Mouse (Mus musculus) gastrocnemius, postnatal 14 days (tissue): ENCODE measurements at regions not wholly inside any gene's neighbourhood (a gene's known extent, or its start where the extent isn't known, plus 50 kb on each side); places are given as distances from the start of the nearest gene placed in this dataset.

Experiments used
- DNase-seq: peaks from one replicate; pipeline ENCODE4 v3.0.0; 2021; ENCODE audit warnings: mixed read lengths
- intact Hi-C: fragments of 180-260 bp; cut with DNase I; formaldehyde crosslinking; loops from one replicate; pipeline ENCODE4 v1.15.1; 2025; ENCODE audit warnings: low total_unique reads

- no peak for DNase-seq
- intact Hi-C loops: no loop called here
These were observed 441.3 kb downstream of the Nr2f2 start for GRCm38 (mm10) chr7:69925261-69925660.

- intact Hi-C loops: no loop called here
- DNase-seq: no peak
These were observed 442.0 kb downstream of the Nr2f2 start for GRCm38 (mm10) chr7:69924551-69924950.

DNA sequence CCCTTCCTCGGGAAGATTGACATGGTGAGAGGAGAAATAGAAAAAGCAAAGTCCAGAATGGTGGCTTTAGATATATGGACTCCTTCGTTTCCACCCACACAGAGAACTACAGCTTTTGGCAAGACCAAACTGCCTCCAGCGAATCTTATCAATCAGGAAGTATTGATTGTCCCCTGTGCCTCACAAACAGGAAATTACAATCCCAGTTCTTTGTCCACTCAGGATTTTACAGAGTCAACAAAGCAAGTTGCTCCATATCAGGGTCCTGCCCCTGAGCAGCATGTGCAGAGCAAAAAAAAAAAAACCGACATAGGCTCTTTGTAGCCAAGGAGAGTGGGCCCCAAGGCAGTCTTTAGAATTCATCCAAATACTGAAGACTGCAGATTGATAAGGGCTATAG is 454.8 kb downstream of the Nr2f2 start:
- intact Hi-C loops: no loop called here
- DNase-seq: no peak

GRCm38 (mm10) chr7:69890503-69891061 is 476.0 kb downstream of the Nr2f2 start:
- no peak for DNase-seq
- intact Hi-C loops: no loop called here

- intact Hi-C loops: no loop called here
- no peak for DNase-seq
These were observed 478.3 kb downstream of the Nr2f2 start for GRCm38 (mm10) chr7:69888251-69888650.

- DNase-seq: no peak
- intact Hi-C loops: no loop called here
These were observed 489.5 kb downstream of the Nr2f2 start for GRCm38 (mm10) chr7:69877031-69877430.

GRCm38 (mm10) chr7:69865801-69866200 is 500.7 kb downstream of the Nr2f2 start:
- DNase-seq: no peak
- intact Hi-C loops: no loop called here

GRCm38 (mm10) chr7:69844631-69845324 is 521.8 kb downstream of the Nr2f2 start:
- intact Hi-C loops: no loop called here
- DNase-seq: no peak

DNA sequence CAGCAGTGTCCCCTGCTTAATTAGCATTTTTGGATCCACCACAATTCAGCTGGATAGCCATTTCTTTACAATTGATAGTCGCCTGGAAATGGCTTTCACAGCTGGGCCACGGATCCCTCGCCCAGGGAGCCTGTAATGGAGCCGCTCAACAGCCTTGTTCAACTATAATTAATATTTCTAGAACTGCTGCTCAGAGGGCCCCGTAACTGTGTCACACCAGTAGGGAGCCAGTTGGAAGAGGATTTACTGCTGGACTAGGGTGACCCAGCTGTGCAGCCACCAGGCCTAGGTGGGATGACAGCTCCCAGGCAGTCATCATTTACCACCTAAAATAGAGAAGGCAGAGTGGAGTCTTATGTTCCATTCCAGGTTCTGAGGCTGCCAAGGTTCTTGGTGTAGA is 529.2 kb downstream of the Nr2f2 start:
- intact Hi-C loops: no loop called here
- no peak for DNase-seq

DNA sequence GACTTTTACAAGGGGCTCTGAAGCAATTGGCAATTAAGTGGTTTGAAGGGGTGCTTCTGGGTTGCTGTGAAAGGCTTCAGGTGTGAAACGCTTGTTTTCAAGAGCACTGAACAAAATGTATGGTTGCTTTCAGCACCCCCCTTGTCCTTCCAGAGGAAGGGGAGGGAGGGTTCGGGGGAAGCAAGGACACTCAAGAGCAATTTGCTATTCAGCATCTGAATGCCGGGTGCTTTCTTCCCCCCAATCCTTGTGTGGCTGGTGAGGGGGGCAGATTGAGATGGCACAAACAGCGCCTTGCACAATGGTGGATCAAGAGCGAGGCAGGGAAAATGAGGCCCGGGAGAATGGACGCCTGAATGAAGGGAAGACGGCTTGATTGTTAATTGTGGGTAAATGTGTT is 539.3 kb downstream of the Nr2f2 start:
- DNase-seq: no peak
- intact Hi-C loops: no loop called here

DNA sequence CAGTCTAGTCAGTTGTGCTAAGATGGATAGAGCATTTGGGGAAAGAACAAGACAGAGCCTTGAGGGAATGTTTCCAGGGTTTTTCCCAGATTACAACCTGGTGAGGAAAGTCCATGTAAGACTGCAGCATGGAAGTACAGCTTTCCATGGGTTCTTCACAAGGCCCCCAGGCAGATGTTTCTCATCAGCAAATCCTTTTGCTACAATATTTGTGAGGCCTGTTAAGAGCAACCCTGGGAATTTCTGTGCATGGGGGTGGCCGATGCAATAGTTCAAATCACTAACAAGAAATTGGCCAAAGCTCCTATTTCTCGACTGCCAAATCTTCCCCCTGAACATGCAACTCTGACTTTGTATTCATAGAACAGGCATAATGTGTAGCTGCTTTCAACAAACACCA is 546.0 kb downstream of the Nr2f2 start:
- intact Hi-C loops: no loop called here
- no peak for DNase-seq

GRCm38 (mm10) chr7:69812301-69812700 is 554.2 kb downstream of the Nr2f2 start:
- no peak for DNase-seq
- intact Hi-C loops: no loop called here

GRCm38 (mm10) chr7:69810873-69811272 is 555.7 kb downstream of the Nr2f2 start:
- no peak for DNase-seq
- intact Hi-C loops: no loop called here

DNA sequence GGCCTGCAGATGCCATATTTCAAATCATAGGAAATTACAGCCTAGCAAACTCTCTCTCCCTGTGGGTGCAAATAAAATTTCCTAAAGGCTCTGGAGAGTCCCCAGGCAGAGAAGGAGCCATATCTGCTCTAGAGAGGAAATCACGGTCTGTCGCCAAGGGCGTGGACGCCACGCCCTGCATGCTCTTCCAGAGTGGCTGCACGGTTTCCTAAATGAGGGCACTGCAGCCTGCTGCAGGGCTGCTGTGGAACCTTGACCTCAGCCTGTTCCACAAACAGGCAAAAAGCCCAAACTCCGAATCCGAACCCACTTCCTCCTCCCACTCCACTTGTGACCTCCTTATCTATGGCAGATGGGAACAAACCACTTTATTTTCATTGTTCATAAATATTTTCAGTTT is 559.3 kb downstream of the Nr2f2 start:
- DNase-seq: no peak
- intact Hi-C loops: no loop called here

- intact Hi-C loops: no loop called here
- no peak for DNase-seq
These were observed 595.6 kb downstream of the Nr2f2 start for GRCm38 (mm10) chr7:69770980-69771348.

- intact Hi-C loops: no loop called here
- no peak for DNase-seq
These were observed 596.1 kb downstream of the Nr2f2 start for GRCm38 (mm10) chr7:69770313-69770979.

DNA sequence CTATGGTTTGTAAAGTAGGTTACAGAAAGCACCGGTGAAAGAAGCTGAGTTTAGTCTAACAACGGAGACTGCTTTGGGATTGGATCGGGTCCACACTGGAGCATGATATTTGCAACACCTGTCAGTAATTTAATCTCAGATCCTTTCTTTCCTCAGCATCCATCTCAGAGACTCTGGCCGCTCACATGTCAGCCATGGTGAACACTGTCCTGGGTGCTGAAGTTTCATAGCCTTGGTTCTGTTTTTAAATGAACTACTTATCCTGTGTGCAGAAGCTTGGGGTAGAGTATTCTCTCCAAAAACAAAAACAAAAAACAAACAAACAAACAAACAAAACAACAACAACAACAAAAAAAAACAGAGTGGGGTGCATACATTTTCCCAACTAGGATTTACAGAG is 600.1 kb downstream of the Nr2f2 start:
- no peak for DNase-seq

GRCm38 (mm10) chr7:69740495-69740894 is 626.0 kb downstream of the Nr2f2 start:
- intact Hi-C loops: no loop called here
- no peak for DNase-seq

More for the DNA sequence above, 600.1 kb downstream of the Nr2f2 start:
- intact Hi-C loops: no loop called here

DNA sequence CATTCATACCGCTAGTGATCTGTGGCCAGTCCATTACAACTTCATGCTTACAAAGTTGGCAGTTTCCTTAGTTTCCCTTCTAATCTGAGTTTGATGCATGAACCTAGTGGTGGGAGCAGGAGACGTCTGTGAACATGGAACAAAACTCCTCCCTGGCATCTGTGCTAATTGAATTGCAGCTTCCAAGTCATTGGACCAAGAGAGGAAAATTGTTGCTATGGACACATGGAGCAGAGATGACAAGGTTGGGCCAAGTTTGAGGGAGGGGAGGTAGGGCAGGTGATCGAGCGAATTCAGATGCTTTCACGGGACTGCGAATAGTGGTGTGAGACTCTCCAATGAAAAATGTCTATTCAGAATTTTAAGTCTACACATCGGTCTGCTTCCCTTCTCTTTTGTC is 627.5 kb downstream of the Nr2f2 start:
- no peak for DNase-seq
- intact Hi-C loops: no loop called here

DNA sequence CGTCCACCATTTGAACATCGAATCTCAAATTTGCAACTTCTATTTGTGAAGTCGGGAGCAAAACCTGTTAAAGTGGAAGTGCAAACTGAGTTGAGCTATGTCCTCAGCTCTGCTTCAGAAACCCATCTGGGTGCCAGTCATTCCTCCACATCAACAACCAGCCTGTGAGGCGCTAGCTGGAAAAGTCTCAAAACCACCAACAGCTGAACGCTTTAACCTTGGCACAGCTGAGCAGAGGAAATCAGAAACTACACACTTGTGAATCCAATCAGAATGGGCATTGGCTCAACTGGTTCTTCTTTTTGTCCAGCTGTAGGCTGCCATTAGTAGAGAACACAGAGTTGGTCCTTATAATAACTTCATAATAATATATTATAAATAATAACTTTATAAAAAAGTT is 651.5 kb downstream of the Nr2f2 start:
- DNase-seq: peak; percentile 55
- intact Hi-C loops: no loop called here

DNA sequence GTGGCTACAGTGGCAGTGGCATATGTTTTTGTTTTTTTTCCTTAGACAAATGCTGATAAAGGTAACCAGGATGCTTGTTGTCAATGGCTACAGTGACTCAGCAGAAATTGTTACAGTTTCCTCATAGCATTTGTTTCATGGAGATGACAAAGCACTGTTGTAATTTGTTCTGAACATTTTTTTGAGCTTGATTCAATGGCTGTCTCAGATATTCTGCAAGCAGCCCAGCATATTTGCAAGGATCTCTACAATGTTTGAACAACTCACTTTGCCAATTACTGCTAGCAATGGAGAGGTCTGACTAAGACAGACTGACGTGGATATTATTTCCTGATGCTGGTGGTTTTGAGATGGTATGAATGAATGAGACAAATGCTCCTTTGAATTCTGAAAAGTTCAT is 696.3 kb downstream of the Nr2f2 start:
- intact Hi-C loops: no loop called here

More for the DNA sequence above, 696.3 kb downstream of the Nr2f2 start:
- no peak for DNase-seq
